Mouse (Mus musculus) megakaryocyte, embryonic 14.5 days (primary cell): ENCODE data around the gene Ropn1.

ENCODE experiments used
- FLI1 ChIP-seq: IDR thresholded peaks from 2 replicates; pipeline ENCODE4 v1.6.1; 2012; ENCODE audit warnings: low read length, inconsistent platforms, mixed read lengths
- GATA1 ChIP-seq: IDR thresholded peaks from 3 replicates; pipeline ENCODE4 v1.6.1; 2012; ENCODE audit warnings: mixed read lengths, low read length, inconsistent platforms, borderline replicate concordance

DNA sequence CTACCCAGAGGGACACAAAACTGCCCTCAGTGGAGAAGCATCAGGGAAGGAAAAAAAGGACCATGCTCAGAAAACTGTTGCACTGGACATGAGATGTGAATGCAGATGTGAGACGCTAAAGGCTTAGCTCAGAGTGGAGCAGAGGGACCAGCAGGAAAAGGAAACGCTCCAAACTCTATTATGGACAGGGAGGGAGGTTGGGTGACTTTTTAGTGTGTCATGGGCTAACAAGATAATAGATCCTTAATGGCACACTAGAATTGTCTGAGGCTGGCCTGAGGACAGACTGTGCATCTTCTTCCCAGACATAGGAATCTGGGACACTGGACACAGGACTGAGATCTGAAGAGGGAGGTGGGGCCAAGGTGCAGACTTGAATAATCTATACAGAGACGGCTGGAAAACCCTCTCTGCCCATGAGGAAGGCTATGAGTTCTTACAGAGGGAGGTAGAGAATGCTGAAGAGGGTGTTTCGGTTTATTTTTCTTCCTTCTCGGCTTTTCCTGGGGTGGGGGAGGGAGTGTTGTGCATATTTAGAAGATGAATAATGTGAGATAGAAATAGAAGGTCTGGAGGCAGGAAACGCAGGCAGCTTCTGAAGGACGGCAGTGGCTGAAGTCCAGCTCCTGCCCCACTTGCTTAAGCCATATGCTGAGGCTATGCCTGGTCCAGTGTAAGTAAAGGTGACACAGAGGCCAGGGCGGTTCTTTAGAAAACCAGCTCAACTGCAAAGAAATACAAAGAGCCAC is 6.0 kb upstream of the Ropn1 start:
- TF ChIP-seq GATA1 (no peak), FLI1 (no peak)
